15 mouse cellular contexts compared by ENCODE assay signal in the genomic region with DNA sequence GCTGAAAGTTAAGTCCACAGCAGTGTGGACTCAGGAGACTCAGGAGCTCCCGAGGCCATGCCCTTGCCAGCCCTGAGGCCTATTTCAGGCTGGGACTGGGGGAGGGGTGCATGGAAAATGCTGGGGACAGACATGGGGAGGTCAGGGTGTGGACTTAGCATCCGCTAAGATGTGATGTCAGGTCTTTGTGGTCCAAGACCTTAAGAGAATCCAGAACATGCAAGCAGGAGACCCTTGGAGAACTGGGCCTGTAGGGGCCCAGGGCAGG. TPM values are rescaled to one million over a fixed set of nuclear protein-coding genes. Genes with fewer than 3 reads are reported as not detected.
A peak's percentile ranks its signal among the peaks of the same experiment; 100 is the strongest.
DNase-seq lines count a peak whose midpoint lies in the region; TF ChIP-seq lines count a peak whose summit lies in the region.
"Had no signal": no experiment of that assay in that cellular context is flagged by ENCODE, and none has a peak within 500 bp of the region (broad histone marks: within the 10 kb centered on the region; RNA-seq: fewer than 3 reads in every experiment).

No protein-coding gene starts in this region.

- no peak overlapping the region for H3ac ChIP-seq in myocyte (ENCODE audit: control insufficient read depth, insufficient read length)

- WGBS in kidney, adult 2 months, result 60% methylated on average over 2 of the region's 2 CpGs
- WGBS in lung, adult 2 months, result 93% methylated on average over 2 of the region's 2 CpGs

- H3K79me2 ChIP-seq in myocyte (ENCODE audit: control insufficient read depth, insufficient read depth), result peaks cover 36% of the 10 kb centered on the region

- H3K4me3 ChIP-seq in kidney, adult 2 months (ENCODE audit: insufficient read depth, low read depth, low read length), result no peak overlapping the region
- H3K4me3 ChIP-seq in myocyte, result no peak overlapping the region
- no peak overlapping the region for H3K4me3 ChIP-seq in lung, adult 2 months (replicated peaks; ENCODE audit: extremely low read depth, low read depth, low read length)
- H3K4me3 ChIP-seq: embryonic facial prominence, embryonic 10.5 days; forebrain, embryonic 13.5 days had no signal

- H3K27ac ChIP-seq in kidney, adult 2 months (ENCODE audit: insufficient read depth, low read depth, low read length), result no peak overlapping the region
- H3K27ac ChIP-seq: embryonic facial prominence, embryonic 10.5 days; forebrain, embryonic 13.5 days; hindbrain, embryonic 14.5 days had no signal

- TF ChIP-seq CTCF in kidney, adult 2 months (conservative IDR thresholded peaks at IDR 0.05; ENCODE audit: insufficient read depth, insufficient read length, low read depth, low read length), result no peak
- no peak for TF ChIP-seq CTCF in lung, adult 2 months (IDR thresholded peaks at IDR 0.05; ENCODE audit: insufficient read depth, low read length)

- DNase-seq in gastrocnemius, postnatal 25 days, result peak; percentile 55
- DNase-seq in gastrocnemius, postnatal 4 days (ENCODE audit: low spot score in 2 of 2), result no peak
- DNase-seq in kidney, adult 9 months, result peak; percentile 31
- DNase-seq in kidney, adult 2 months, result no peak
- no peak for DNase-seq in lung, adult 2 months
- no peak for DNase-seq in right cerebral cortex, postnatal 36 days (ENCODE audit: low spot score in 2 of 2)
- DNase-seq: adrenal gland, adult 2 months; adrenal gland, postnatal 36 days; cerebellum, adult 2 months; cerebellum, postnatal 10 days; forebrain, postnatal 0 days had no signal

- no peaks in the 10 kb centered on the region for H3K36me3 ChIP-seq in kidney, adult 2 months (ENCODE audit: control insufficient read depth, insufficient read depth, low read length)
- no peaks in the 10 kb centered on the region for H3K36me3 ChIP-seq in myocyte (ENCODE audit: control insufficient read depth, insufficient read depth)

- no peaks in the 10 kb centered on the region for H3K27me3 ChIP-seq in kidney, adult 2 months (replicated peaks; ENCODE audit: control insufficient read depth, insufficient read depth, low read length)
- H3K27me3 ChIP-seq in myocyte (ENCODE audit: control insufficient read depth, insufficient read depth, insufficient read length), result no peaks in the 10 kb centered on the region
- H3K27me3 ChIP-seq: forebrain, embryonic 13.5 days had no signal

- H3K4me1 ChIP-seq in kidney, adult 2 months (ENCODE audit: control insufficient read depth, insufficient read depth, low read length), result peaks cover 19% of the 10 kb centered on the region
- H3K4me1 ChIP-seq in lung, adult 2 months (ENCODE audit: control insufficient read depth, insufficient read depth, low read length), result no peaks in the 10 kb centered on the region; the same call in 1 of the 2 replicates

- peak overlapping the region; percentile 67 for H3K4me2 ChIP-seq in myocyte (ENCODE audit: low read depth)
- H3K4me2 ChIP-seq: forebrain, embryonic 13.5 days; hindbrain, embryonic 14.5 days had no signal

- no peak for TF ChIP-seq POLR2A in kidney, adult 2 months (IDR thresholded peaks at IDR 0.05; ENCODE audit: low read depth, low read length)
- TF ChIP-seq POLR2A in myocyte (IDR thresholded peaks at IDR 0.05; ENCODE audit: insufficient read length, low read depth), result no peak
- no peak for TF ChIP-seq POLR2A in lung, adult 2 months (IDR thresholded peaks at IDR 0.05; ENCODE audit: borderline replicate concordance, extremely low read depth, low read depth, low read length)

TF ChIP-seq in myocyte, 11 proteins besides CTCF, POLR2A, EP300 and RAD21:
- no peak for TF ChIP-seq MAX (IDR thresholded peaks at IDR 0.05; ENCODE audit: low read depth)

RNA-seq across cellular contexts. Expression of a gene that starts 18.5 kb away (rescaled TPM):
- 1 to 10 TPM; 4.2 to 9.7 TPM for total RNA-seq in gastrocnemius, postnatal 25 days (2021)
- total RNA-seq in gastrocnemius, postnatal 4 days (2021), result 10 to 100 TPM; 11.0 to 12.3 TPM
- 18.9 and 20.6 TPM in 2 replicates for polyA plus RNA-seq in kidney, adult 2 months (2012; rRNA removed)
- polyA plus RNA-seq in myocyte (2012; fragmentation: generic; extraction: Trizol), result 15.0 TPM
- polyA plus RNA-seq in lung, adult 2 months (2012; rRNA removed), result 21.5 and 24.4 TPM in 2 replicates

RNA-seq across cellular contexts. Expression of a gene that starts 42.4 kb away (rescaled TPM):
- total RNA-seq in gastrocnemius, postnatal 25 days (2021), result under 1 TPM; 0.31 to 0.43 TPM
- total RNA-seq in gastrocnemius, postnatal 4 days (2021), result 1 to 10 TPM; 1.6 to 1.7 TPM
- polyA plus RNA-seq in kidney, adult 2 months (2012; rRNA removed), result 12.4 and 16.8 TPM in 2 replicates
- 0.06 TPM for polyA plus RNA-seq in myocyte (2012; fragmentation: generic; extraction: Trizol)
- 16.0 and 16.2 TPM in 2 replicates for polyA plus RNA-seq in lung, adult 2 months (2012; rRNA removed)

Comparison
In these comparisons a context has a peak if more than half of its experiments do, and no peak if none do; other contexts are left out.
1. DNase-seq: peak in gastrocnemius, postnatal 25 days (single experiment) and kidney, adult 9 months (single experiment); none in gastrocnemius, postnatal 4 days (0 of 2), kidney, adult 2 months (single experiment), lung, adult 2 months (single experiment) and right cerebral cortex, postnatal 36 days (0 of 2).
2. RNA of a gene that starts 42.4 kb away (polyA plus RNA-seq): 16.0 to 16.2 TPM in lung, adult 2 months and 12.4 to 16.8 TPM in kidney, adult 2 months; 0.06 TPM in myocyte (single experiment); every median in the first group is over 10 times any median in the second.